ENCODE assay signal across 8 mouse cellular contexts in the genomic region with DNA sequence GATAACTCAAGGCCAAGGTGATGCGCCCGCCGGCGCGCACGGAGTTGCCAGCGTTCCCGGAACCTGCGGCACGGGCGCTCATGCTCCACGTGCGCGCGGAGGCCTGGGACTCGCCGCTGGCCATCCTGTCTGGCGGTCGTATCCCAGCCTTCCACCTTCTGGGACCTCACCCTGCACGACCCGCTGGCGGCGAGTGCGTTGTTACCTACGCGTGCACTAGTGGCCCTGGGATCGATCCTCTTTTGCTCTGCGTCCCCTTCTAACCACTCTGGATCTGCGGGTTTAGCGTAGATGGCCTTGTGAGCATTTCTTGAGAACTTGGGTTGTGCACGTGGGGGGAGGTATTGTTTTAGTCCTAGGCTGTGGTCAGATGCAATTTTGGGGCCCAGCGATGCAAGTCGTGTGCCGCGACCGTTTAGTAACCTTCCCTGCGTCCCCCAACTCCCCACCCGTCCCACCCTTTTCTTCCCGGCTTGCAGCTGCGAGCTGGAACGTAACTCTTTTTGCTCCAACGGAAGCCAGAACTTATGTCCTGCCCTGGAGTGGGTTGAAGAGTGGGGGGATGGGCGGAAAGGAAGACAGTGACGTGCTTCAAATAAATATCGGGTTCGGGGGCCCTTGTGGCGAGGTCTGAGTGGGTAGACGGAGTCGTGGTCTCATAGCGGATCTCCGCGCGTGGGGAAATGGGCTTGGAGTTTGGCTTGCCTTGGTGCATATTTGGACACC. TPM values are rescaled to one million over a fixed set of nuclear protein-coding genes. Genes with fewer than 3 reads are reported as not detected.
DNase-seq lines count a peak whose midpoint lies in the region; TF ChIP-seq lines count a peak whose summit lies in the region.

No protein-coding gene starts in this region.

- peaks cover 45% of the 10 kb centered on the region for H3K36me3 ChIP-seq in E14TG2a.4 (ENCODE audit: insufficient read depth, low read length)
- H3K36me3 ChIP-seq in heart, embryonic 10.5 days, result peaks cover 30% of the 10 kb centered on the region
- H3K36me3 ChIP-seq in midbrain, embryonic 10.5 days, result peaks cover 29% of the 10 kb centered on the region

- peaks cover 10% of the 10 kb centered on the region; the same call in 1 of the 2 replicates for H3K27me3 ChIP-seq in E14TG2a.4 (ENCODE audit: insufficient read depth, low read length)
- no peaks in the 10 kb centered on the region for H3K27me3 ChIP-seq in heart, embryonic 10.5 days (ENCODE audit: insufficient read depth, poor library complexity, severe bottlenecking)
- peaks cover 27% of the 10 kb centered on the region for H3K27me3 ChIP-seq in midbrain, embryonic 10.5 days (ENCODE audit: low read depth, poor library complexity, severe bottlenecking)

- peak; percentile 63 for DNase-seq in 3T3-L1 (ENCODE audit: low read depth, low spot score)
- DNase-seq in cerebellum, postnatal 25 days, result peak; percentile 7 to 45
- DNase-seq in heart, embryonic 10.5 days (ENCODE audit: low spot score), result peak; percentile 81
- DNase-seq in kidney, postnatal 25 days, result peak; percentile 40 to 61
- peak; percentile 64 for DNase-seq in midbrain, embryonic 10.5 days (ENCODE audit: low spot score)
- peak; percentile 6 to 23 for DNase-seq in spleen, postnatal 36 days (ENCODE audit: low spot score in 2 of 2)
- DNase-seq in layer of hippocampus, adult 8-10 months (ENCODE audit: low spot score in 2 of 2), result no peak

- peak overlapping the region; percentile 95 for H3K27ac ChIP-seq in heart, embryonic 10.5 days
- peak overlapping the region; percentile 98 for H3K27ac ChIP-seq in midbrain, embryonic 10.5 days (replicated peaks)

- H3K4me1 ChIP-seq in E14TG2a.4 (replicated peaks; ENCODE audit: low read depth, low read length), result peaks cover 64% of the 10 kb centered on the region
- H3K4me1 ChIP-seq in heart, embryonic 10.5 days, result peaks cover 41% of the 10 kb centered on the region
- peaks cover 62% of the 10 kb centered on the region for H3K4me1 ChIP-seq in midbrain, embryonic 10.5 days

- no peak for TF ChIP-seq CTCF in E14TG2a.4 (conservative IDR thresholded peaks at IDR 0.05; ENCODE audit: low read length)

- under 1% methylated on average over 53 of the region's 53 CpGs for WGBS in heart, embryonic 10.5 days
- under 1% methylated on average over 53 of the region's 53 CpGs for WGBS in midbrain, embryonic 10.5 days

- H3K4me3 ChIP-seq in E14TG2a.4 (replicated peaks; ENCODE audit: low read length), result peak overlapping the region; percentile 96
- peak overlapping the region; percentile 77 for H3K4me3 ChIP-seq in heart, embryonic 10.5 days
- peak overlapping the region; percentile 70 for H3K4me3 ChIP-seq in midbrain, embryonic 10.5 days

- H3K9me3 ChIP-seq in E14TG2a.4 (ENCODE audit: low read length), result no peaks in the 10 kb centered on the region
- H3K9me3 ChIP-seq in heart, embryonic 10.5 days, result no peaks in the 10 kb centered on the region
- H3K9me3 ChIP-seq in midbrain, embryonic 10.5 days (replicated peaks), result no peaks in the 10 kb centered on the region

RNA-seq across cellular contexts. Expression of gene Cdca7, which starts 0.7 kb away (rescaled TPM):
- 72.0 and 119 TPM in 2 replicates for polyA plus RNA-seq in heart, embryonic 10.5 days (2016; fragmentation: Nextera tagmentation; extraction: Ambion mirVana)
- 207 and 237 TPM in 2 replicates for polyA plus RNA-seq in midbrain, embryonic 10.5 days (2016; fragmentation: Nextera tagmentation; extraction: Ambion mirVana)
- total RNA-seq in layer of hippocampus, adult 8-10 months (2022), result 1 to 10 TPM; 4.6 to 7.6 (median 6.1) TPM

Comparison
In these comparisons a context has a peak if more than half of its experiments do, and no peak if none do; other contexts are left out.
1. DNase-seq: peak in 3T3-L1 (single experiment), cerebellum, postnatal 25 days (2 of 2), heart, embryonic 10.5 days (single experiment), kidney, postnatal 25 days (2 of 2), midbrain, embryonic 10.5 days (single experiment) and spleen, postnatal 36 days (2 of 2); none in layer of hippocampus, adult 8-10 months (0 of 2).
2. Peak in every context shown above with its lines, with median percentiles within 50 percentile points of each other: H3K4me3 ChIP-seq.